Mouse (Mus musculus): ENCODE results near the gene Cpt1c.

The Cpt1c gene

GRCm38 (mm10) chr7:44984833-44985164 lies 10.1 kb upstream of the Cpt1c start:
- CTCF ChIA-PET, result interaction anchor here in 2 of 4 experiments (0.6 to 2.7 kb wide), 6 partner anchors 9 to 560 kb away, joined by 3 to 23 read pairs (median 4); partner anchors contain the start of gene Rras (in 1 of the 2)
- POLR2A ChIA-PET, result interaction anchor here (0.5 to 13.5 kb wide), 54 partner anchors 8 to 731 kb away, joined by 3 to 246 read pairs (median 6); partner anchors contain the start of genes Bcl2l12 (in 3 of the 4), Irf3 (in 3 of the 4), Rras (in 3 of the 4) and Akt1s1 (in 2 of the 4)

GRCm38 (mm10) chr7:44983944-44984832 lies 9.5 kb upstream of the Cpt1c start:
- ChIA-PET CTCF (interaction anchor here in 3 of 4 experiments (0.6 to 2.7 kb wide), 6 partner anchors 9 to 561 kb away, joined by 3 to 23 read pairs (median 4); no protein-coding TSS in a partner anchor), POLR2A (interaction anchor here (0.6 to 13.5 kb wide), 43 partner anchors 7 to 731 kb away, joined by 3 to 246 read pairs (median 5); partner anchors contain the start of genes Bcl2l12 (in 3 of the 4), Irf3 (in 3 of the 4), Akt1s1 (in 2 of the 4) and Ap2a1 (in 2 of the 4))

- CTCF ChIA-PET, result interaction anchor here in 3 of 4 experiments (0.7 to 1.5 kb wide), 4 partner anchors 54 to 91 kb away, joined by 3 to 5 read pairs (median 4); partner anchors contain the start of gene Ap2a1 (in 1 of the 3)
- POLR2A ChIA-PET, result interaction anchor here in 3 of 4 experiments (0.5 to 13.5 kb wide), 23 partner anchors 9 to 322 kb away, joined by 3 to 246 read pairs (median 4); partner anchors contain the start of genes Akt1s1 (in 1 of the 3), Ap2a1 (in 1 of the 3), Bcl2l12 (in 1 of the 3) and Cpt1c (in 1 of the 3)
These were observed 8.4 kb upstream of the Cpt1c start for GRCm38 (mm10) chr7:44983085-44983484.

DNA sequence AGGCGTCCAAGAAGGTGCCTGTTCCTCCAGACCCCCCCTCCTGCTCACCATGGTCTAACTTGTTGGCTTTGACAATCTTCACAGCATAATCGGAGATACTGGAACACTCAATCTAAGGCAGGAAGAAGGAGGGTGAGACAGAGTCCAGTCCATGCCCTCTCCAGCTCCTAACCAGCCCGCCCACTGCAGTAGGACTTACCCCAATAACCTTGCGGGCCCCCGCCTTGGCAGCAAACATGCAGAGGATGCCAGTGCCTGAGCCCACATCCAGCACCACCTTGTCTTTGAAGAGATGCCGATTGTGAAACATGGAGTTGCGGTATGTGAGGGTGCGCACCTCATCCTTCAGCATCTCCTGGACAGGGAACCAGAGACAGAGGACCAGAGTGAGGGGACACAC lies 6.9 kb upstream of the Cpt1c start:
- ChIA-PET CTCF (interaction anchor here in 2 of 4 experiments (0.7 to 1.2 kb wide), 3 partner anchors 12 to 510 kb away, joined by 4 to 6 read pairs (median 4); no protein-coding TSS in a partner anchor), POLR2A (interaction anchor here in 3 of 4 experiments (0.5 to 13.5 kb wide), 17 partner anchors 8 to 132 kb away, joined by 3 to 246 read pairs (median 5); partner anchors contain the start of genes Akt1s1 (in 1 of the 3), Ap2a1 (in 1 of the 3), Bcl2l12 (in 1 of the 3) and Cpt1c (in 1 of the 3))

- ChIA-PET CTCF (interaction anchor here in 2 of 4 experiments (1.2 to 1.5 kb wide), 2 partner anchors 90 kb away, joined by 3 read pairs; no protein-coding TSS in a partner anchor), POLR2A (interaction anchor here in 3 of 4 experiments (0.5 to 13.5 kb wide), 15 partner anchors 4 to 163 kb away, joined by 3 to 246 read pairs (median 4); partner anchors contain the start of genes Prmt1 (in 3 of the 3), Bcl2l12 (in 1 of the 3), Cpt1c (in 1 of the 3) and Il4i1 (in 1 of the 3))
These were observed 3.6 kb upstream of the Cpt1c start for GRCm38 (mm10) chr7:44978300-44978699.

DNA sequence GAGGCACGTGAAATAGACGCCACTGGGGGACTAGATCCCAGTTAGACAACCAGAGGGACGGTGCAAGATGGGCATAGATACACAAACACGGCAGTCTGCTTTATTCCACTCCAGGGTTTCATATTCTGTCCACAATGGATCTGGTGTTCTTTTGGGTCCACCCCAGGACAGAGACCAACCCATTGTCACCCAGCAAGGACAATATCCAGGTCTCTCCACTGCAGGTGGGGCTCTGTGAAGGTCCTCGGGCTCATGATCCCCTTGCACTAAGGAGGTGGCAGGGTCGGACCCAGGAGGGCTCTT lies 417 bp upstream of the Cpt1c start:
- POLR2A ChIA-PET, result interaction anchor here (0.6 to 10.8 kb wide), 40 partner anchors 8 to 370 kb away, joined by 3 to 239 read pairs (median 4); partner anchors contain the start of genes Prmt1 (in 3 of the 4), Ap2a1 (in 2 of the 4), Irf3 (in 2 of the 4) and Rras (in 2 of the 4)

GRCm38 (mm10) chr7:44973415-44974130 lies 1.1 kb downstream of the Cpt1c start:
- ChIA-PET POLR2A (interaction anchor here (0.6 to 10.8 kb wide), 31 partner anchors 8 to 826 kb away, joined by 3 to 239 read pairs (median 4); partner anchors contain the start of genes Prmt1 (in 4 of the 4), Irf3 (in 2 of the 4), Ap2a1 (in 1 of the 4) and Atf5 (in 1 of the 4)), CTCF (interaction anchor here in 2 of 4 experiments (1.0 to 1.1 kb wide), 2 partner anchors 95 to 150 kb away, joined by 3 read pairs; no protein-coding TSS in a partner anchor)

More for the DNA sequence above, 417 bp upstream of the Cpt1c start:
- CTCF ChIA-PET, result interaction anchor here in 3 of 4 experiments (0.6 to 2.4 kb wide), 17 partner anchors 10 to 230 kb away, joined by 3 to 16 read pairs (median 4); partner anchors contain the start of genes Irf3 (in 1 of the 3) and Prmt1 (in 1 of the 3)

DNA sequence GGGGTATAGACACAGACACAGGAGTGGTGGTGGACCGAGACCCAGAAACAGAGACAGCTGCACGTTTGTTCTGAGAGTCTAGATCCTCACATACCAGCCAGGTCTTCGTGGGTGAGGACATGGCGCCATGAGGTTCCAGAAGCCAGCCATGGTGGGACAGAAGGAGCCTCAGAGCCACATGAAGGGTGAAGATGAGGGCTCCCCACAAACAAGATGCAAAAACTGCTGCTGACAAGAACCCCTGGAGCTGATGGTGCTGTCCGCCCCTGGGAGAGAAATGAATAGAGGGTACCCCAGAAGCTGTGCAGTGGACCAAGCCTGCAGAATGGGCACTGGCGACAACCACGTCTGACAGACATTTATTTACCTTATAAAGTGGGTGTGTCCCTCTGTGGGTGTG lies 3.5 kb downstream of the Cpt1c start:
- ChIA-PET POLR2A (interaction anchor here (0.5 to 10.8 kb wide), 54 partner anchors 7 to 381 kb away, joined by 3 to 239 read pairs (median 8); partner anchors contain the start of genes Ap2a1 (in 2 of the 4), Atf5 (in 2 of the 4), Il4i1 (in 2 of the 4) and Nup62 (in 2 of the 4)), CTCF (interaction anchor here in 3 of 4 experiments (0.5 to 2.5 kb wide), 11 partner anchors 13 to 583 kb away, joined by 3 to 22 read pairs (median 4); partner anchors contain the start of genes Prmt1 (in 2 of the 3) and Ap2a1 (in 1 of the 3))

DNA sequence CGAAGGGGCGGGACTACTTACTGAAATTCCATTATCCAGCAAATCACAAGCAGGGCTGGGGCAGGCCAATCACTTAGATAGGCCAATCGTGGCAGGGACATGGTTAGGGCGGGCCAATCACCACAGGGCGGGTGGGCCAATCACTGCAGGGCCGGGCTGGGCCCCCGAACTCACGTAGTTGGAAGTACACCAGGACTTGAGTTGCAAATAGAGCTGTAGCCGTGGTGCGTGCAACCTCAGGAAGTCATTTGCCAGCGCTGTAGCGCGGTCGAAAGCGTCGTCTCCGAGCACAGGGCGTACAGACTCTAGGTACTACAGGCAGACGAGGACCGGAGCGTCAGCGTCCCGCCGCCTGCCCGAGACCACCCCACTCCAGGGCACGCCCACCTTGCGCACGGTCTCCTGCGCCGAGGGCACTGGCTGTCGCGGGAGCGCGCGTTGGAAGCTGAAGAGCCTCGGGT lies 4.4 kb downstream of the Cpt1c start:
- ChIA-PET POLR2A (interaction anchor here (0.5 to 10.8 kb wide), 93 partner anchors 8 to 1123 kb away, joined by 3 to 239 read pairs (median 4); partner anchors contain the start of genes Prmt1 (in 4 of the 4), Rras (in 3 of the 4), Ap2a1 (in 2 of the 4) and Atf5 (in 2 of the 4)), CTCF (interaction anchor here (0.6 to 2.5 kb wide), 31 partner anchors 12 to 582 kb away, joined by 3 to 22 read pairs (median 4); partner anchors contain the start of genes Prmt1 (in 2 of the 4), Ap2a1 (in 1 of the 4), Fcgrt (in 1 of the 4) and Flt3l (in 1 of the 4))

GRCm38 (mm10) chr7:44966638-44967037 lies 8.0 kb downstream of the Cpt1c start:
- ChIA-PET POLR2A (interaction anchor here in 3 of 4 experiments (1.0 to 2.1 kb wide), 8 partner anchors 10 to 134 kb away, joined by 3 to 13 read pairs (median 6); partner anchors contain the start of gene Prmt1 (in 3 of the 3)), CTCF (interaction anchor here (0.6 to 1.8 kb wide), 11 partner anchors 14 to 264 kb away, joined by 3 to 11 read pairs (median 4); partner anchors contain the start of gene Prmt1 (in 1 of the 4))

DNA sequence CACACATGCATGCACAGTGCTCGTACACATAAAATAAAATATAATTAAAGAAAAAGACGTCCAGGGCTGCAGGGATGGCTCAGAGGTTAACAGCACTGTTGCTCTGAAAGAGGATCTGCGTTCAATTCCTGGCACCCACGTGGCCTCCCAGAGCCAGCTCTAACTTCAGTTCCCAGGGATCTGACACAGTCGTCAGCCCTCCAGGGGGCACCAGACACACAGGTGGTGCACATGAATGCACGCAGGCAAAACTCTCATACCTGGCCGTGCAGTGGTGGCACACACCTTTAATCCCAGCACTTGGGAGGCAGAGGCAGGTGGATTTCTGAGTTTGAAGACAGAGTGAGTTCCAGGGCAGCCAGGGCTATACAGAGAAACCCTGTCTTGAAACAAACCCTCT lies 8.7 kb downstream of the Cpt1c start:
- POLR2A ChIA-PET, result interaction anchor here (0.5 to 2.1 kb wide), 21 partner anchors 8 to 454 kb away, joined by 3 to 13 read pairs (median 4); partner anchors contain the start of genes Prmt1 (in 3 of the 4), Ap2a1 (in 1 of the 4), Cpt1c (in 1 of the 4) and Lhb (in 1 of the 4)

DNA sequence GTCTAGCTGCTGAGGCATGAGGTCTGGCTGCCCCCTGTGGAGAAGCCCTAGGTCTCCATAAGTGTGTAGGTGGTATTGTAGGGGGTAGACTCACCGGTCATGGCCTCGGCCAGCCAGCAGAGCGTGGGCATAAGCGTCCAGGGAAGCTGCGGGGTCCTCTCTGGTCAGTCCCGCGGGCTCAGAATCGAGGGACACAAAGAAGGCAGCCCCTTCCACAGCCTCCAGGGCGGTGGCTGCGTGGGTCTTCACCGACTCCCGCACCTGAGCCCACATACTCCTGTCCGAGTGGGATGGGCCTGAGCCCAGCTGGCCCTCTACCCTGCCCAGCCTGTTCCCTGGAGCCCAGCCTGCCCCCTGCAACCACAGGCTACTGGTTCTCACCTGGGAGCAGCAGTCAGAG lies 9.7 kb downstream of the Cpt1c start:
- ChIA-PET POLR2A (interaction anchor here in 2 of 4 experiments (0.6 to 2.1 kb wide), 14 partner anchors 8 to 149 kb away, joined by 3 to 13 read pairs (median 6); partner anchors contain the start of genes Cpt1c (in 1 of the 2), Nup62 (in 1 of the 2) and Prmt1 (in 1 of the 2)), CTCF (interaction anchor here in 3 of 4 experiments (1.0 to 1.8 kb wide), 6 partner anchors 8 to 103 kb away, joined by 3 to 11 read pairs (median 6); partner anchors contain the start of gene Irf3 (in 1 of the 3))

More for the DNA sequence above, 8.7 kb downstream of the Cpt1c start:
- CTCF ChIA-PET, result interaction anchor here (0.6 to 1.8 kb wide), 28 partner anchors 9 to 593 kb away, joined by 3 to 11 read pairs (median 4); partner anchors contain the start of genes Prmt1 (in 2 of the 4), Ap2a1 (in 1 of the 4), Gys1 (in 1 of the 4) and Irf3 (in 1 of the 4)

DNA sequence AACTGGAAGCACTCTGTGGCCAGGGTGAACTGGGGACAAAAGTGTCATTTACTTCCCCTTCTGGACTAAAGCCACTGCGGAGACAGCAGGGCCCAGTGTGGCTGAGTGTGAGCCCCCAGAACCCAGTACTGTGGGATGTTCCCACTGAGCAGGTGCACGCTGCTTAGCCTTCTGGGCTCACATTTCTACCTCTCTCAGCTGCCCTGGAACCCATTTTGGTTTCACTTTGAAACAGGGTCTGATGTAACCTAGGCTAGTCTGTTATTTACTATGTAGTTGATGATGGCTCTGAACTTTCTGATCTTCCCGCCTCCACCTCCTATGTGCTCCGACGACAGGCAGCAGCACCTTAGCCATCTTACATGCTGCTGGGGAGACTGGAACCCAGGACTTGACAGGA lies 11.8 kb downstream of the Cpt1c start:
- POLR2A ChIA-PET, result interaction anchor here in 3 of 4 experiments (0.6 to 3.1 kb wide), 13 partner anchors 7 to 135 kb away, joined by 3 to 14 read pairs (median 4); partner anchors contain the start of genes Fuz (in 1 of the 3), Prmt1 (in 1 of the 3) and Tbc1d17 (in 1 of the 3)
- CTCF ChIA-PET, result interaction anchor here in 3 of 4 experiments (0.5 to 1.6 kb wide), 5 partner anchors 10 to 196 kb away, joined by 3 to 4 read pairs (median 4); partner anchors contain the start of gene Cpt1c (in 1 of the 3)

- CTCF ChIA-PET, result interaction anchor here in 3 of 4 experiments (0.5 to 1.6 kb wide), 5 partner anchors 10 to 196 kb away, joined by 3 to 4 read pairs (median 4); partner anchors contain the start of gene Cpt1c (in 1 of the 3)
- POLR2A ChIA-PET, result interaction anchor here in 2 of 4 experiments (0.6 to 3.1 kb wide), 14 partner anchors 8 to 499 kb away, joined by 3 to 14 read pairs (median 4); partner anchors contain the start of genes Ap2a1 (in 2 of the 2), Atf5 (in 1 of the 2), Il4i1 (in 1 of the 2) and Nup62 (in 1 of the 2)
These were observed 12.3 kb downstream of the Cpt1c start for GRCm38 (mm10) chr7:44962337-44962736.

- ChIA-PET POLR2A (interaction anchor here in 2 of 4 experiments (1.1 to 3.1 kb wide), 4 partner anchors 8 to 26 kb away, joined by 3 to 14 read pairs (median 7); partner anchors contain the start of gene Prmt1 (in 1 of the 2)), CTCF (no interaction called here)
These were observed 14.1 kb downstream of the Cpt1c start for GRCm38 (mm10) chr7:44960512-44960910.

Measured in embryonic stem cell, embryonic (primary cell).